Mouse (Mus musculus): Measurements from ENCODE around the gene 2310034G01Rik. TPM values are rescaled to one million over a fixed set of nuclear protein-coding genes. Genes with fewer than 3 reads are reported as not detected.

The 2310034G01Rik gene
- total RNA-seq, 1 experiment = 0.80 TPM

GRCm38 (mm10) chr19:46322996-46323572, 27.0 kb downstream of the 2310034G01Rik start:
- H3K9ac ChIP-seq (ENCODE audit: insufficient read depth, low read depth, low read length, poor library complexity, severe bottlenecking) = no peak overlapping the region
- H3K9me3 ChIP-seq (ENCODE audit: control insufficient read depth, insufficient read depth, low read depth, low read length) = no peaks in the 10 kb centered on the region

GRCm38 (mm10) chr19:46322144-46322995, 27.7 kb downstream of the 2310034G01Rik start:
- no peak for TF ChIP-seq ZC3H11A (IDR thresholded peaks at IDR 0.05; ENCODE audit: borderline replicate concordance, low read depth, low read length)
- no peak for DNase-seq (ENCODE audit: low read depth, low spot score)
- H3K36me3 ChIP-seq (ENCODE audit: control insufficient read depth, insufficient read depth, low read length, poor library complexity, severe bottlenecking) = no peaks in the 10 kb centered on the region
- H3K4me3 ChIP-seq (ENCODE audit: insufficient read depth in 1 of 2, low read depth in 1 of 2, low read length in 2 of 2, poor library complexity in 1 of 2, severe bottlenecking in 1 of 2) = no peak overlapping the region
- H3K27ac ChIP-seq (ENCODE audit: insufficient read depth, low read depth, low read length, poor library complexity, severe bottlenecking) = no peak overlapping the region
- in situ Hi-C loops (cut with MboI; ENCODE audit: low sequenced_read_pairs in 2 of 2, unreplicated experiment in 2 of 2) = no loop called here
- peaks cover 0 to 10% of the 10 kb centered on the region in 2 experiments; a peak in 1 of 4 replicates for H3K4me1 ChIP-seq (ENCODE audit: control insufficient read depth in 2 of 2, insufficient read depth in 2 of 2, low read length in 2 of 2, poor library complexity in 1 of 2)
- H3K9ac ChIP-seq (ENCODE audit: insufficient read depth, low read depth, low read length, poor library complexity, severe bottlenecking) = no peak overlapping the region
- H3K9me3 ChIP-seq (ENCODE audit: control insufficient read depth, insufficient read depth, low read depth, low read length) = no peaks in the 10 kb centered on the region

More at GRCm38 (mm10) chr19:46322996-46323572, 27.0 kb downstream of the 2310034G01Rik start:
- TF ChIP-seq ZNF384 (IDR thresholded peaks at IDR 0.05; ENCODE audit: low read depth, low read length) = no peak
- TF ChIP-seq MAFK (IDR thresholded peaks at IDR 0.05; ENCODE audit: insufficient read depth, low read depth, low read length) = no peak
- Histone ChIP-seq H3K27ac (ENCODE audit: insufficient read depth, low read depth, low read length, poor library complexity, severe bottlenecking) (no peak overlapping the region), H3K4me1 (ENCODE audit: control insufficient read depth in 2 of 2, insufficient read depth in 2 of 2, low read length in 2 of 2, poor library complexity in 1 of 2) (peaks cover 0 to 10% of the 10 kb centered on the region in 2 experiments; a peak in 1 of 4 replicates), H3K36me3 (ENCODE audit: control insufficient read depth, insufficient read depth, low read length, poor library complexity, severe bottlenecking) (no peaks in the 10 kb centered on the region), H3K4me3 (ENCODE audit: insufficient read depth in 1 of 2, low read depth in 1 of 2, low read length in 2 of 2, poor library complexity in 1 of 2, severe bottlenecking in 1 of 2) (no peak overlapping the region)
- in situ Hi-C loops (cut with MboI; ENCODE audit: low sequenced_read_pairs in 2 of 2, unreplicated experiment in 2 of 2) = no loop called here
- DNase-seq (ENCODE audit: low read depth, low spot score) = no peak

GRCm38 (mm10) chr19:46321101-46321943, 28.8 kb downstream of the 2310034G01Rik start:
- Histone ChIP-seq H3K9me3 (ENCODE audit: control insufficient read depth, insufficient read depth, low read depth, low read length) (no peaks in the 10 kb centered on the region), H3K4me3 (ENCODE audit: insufficient read depth in 1 of 2, low read depth in 1 of 2, low read length in 2 of 2, poor library complexity in 1 of 2, severe bottlenecking in 1 of 2) (no peak overlapping the region), H3K9ac (ENCODE audit: insufficient read depth, low read depth, low read length, poor library complexity, severe bottlenecking) (no peak overlapping the region), H3K36me3 (ENCODE audit: control insufficient read depth, insufficient read depth, low read length, poor library complexity, severe bottlenecking) (no peaks in the 10 kb centered on the region), H3K27ac (ENCODE audit: insufficient read depth, low read depth, low read length, poor library complexity, severe bottlenecking) (no peak overlapping the region), H3K4me1 (ENCODE audit: control insufficient read depth in 2 of 2, insufficient read depth in 2 of 2, low read length in 2 of 2, poor library complexity in 1 of 2) (peaks cover 0 to 12% of the 10 kb centered on the region in 2 experiments; a peak in 1 of 4 replicates)
- in situ Hi-C loops (cut with MboI; ENCODE audit: low sequenced_read_pairs in 2 of 2, unreplicated experiment in 2 of 2) = no loop called here
- TF ChIP-seq MAFK (IDR thresholded peaks at IDR 0.05; ENCODE audit: insufficient read depth, low read depth, low read length) (no peak), CHD2 (IDR thresholded peaks at IDR 0.05; ENCODE audit: low read depth, low read length) (no peak), ZC3H11A (IDR thresholded peaks at IDR 0.05; ENCODE audit: borderline replicate concordance, low read depth, low read length) (no peak), ZNF384 (IDR thresholded peaks at IDR 0.05; ENCODE audit: low read depth, low read length) (no peak), HCFC1 (IDR thresholded peaks at IDR 0.05; ENCODE audit: borderline replicate concordance, insufficient read depth, low read length) (no peak)
- no peak for DNase-seq (ENCODE audit: low read depth, low spot score)

GRCm38 (mm10) chr19:46320076-46320785, 29.9 kb downstream of the 2310034G01Rik start:
- Histone ChIP-seq H3K4me1 (ENCODE audit: control insufficient read depth in 2 of 2, insufficient read depth in 2 of 2, low read length in 2 of 2, poor library complexity in 1 of 2) (peaks cover 0 to 11% of the 10 kb centered on the region in 2 experiments; a peak in 1 of 4 replicates), H3K4me3 (ENCODE audit: insufficient read depth in 1 of 2, low read depth in 1 of 2, low read length in 2 of 2, poor library complexity in 1 of 2, severe bottlenecking in 1 of 2) (no peak overlapping the region), H3K9ac (ENCODE audit: insufficient read depth, low read depth, low read length, poor library complexity, severe bottlenecking) (no peak overlapping the region), H3K9me3 (ENCODE audit: control insufficient read depth, insufficient read depth, low read depth, low read length) (no peaks in the 10 kb centered on the region), H3K36me3 (ENCODE audit: control insufficient read depth, insufficient read depth, low read length, poor library complexity, severe bottlenecking) (no peaks in the 10 kb centered on the region), H3K27ac (ENCODE audit: insufficient read depth, low read depth, low read length, poor library complexity, severe bottlenecking) (no peak overlapping the region)
- TF ChIP-seq HCFC1 (IDR thresholded peaks at IDR 0.05; ENCODE audit: borderline replicate concordance, insufficient read depth, low read length) = no peak
- no peak for TF ChIP-seq ZC3H11A (IDR thresholded peaks at IDR 0.05; ENCODE audit: borderline replicate concordance, low read depth, low read length)
- TF ChIP-seq CHD2 (IDR thresholded peaks at IDR 0.05; ENCODE audit: low read depth, low read length) = no peak
- TF ChIP-seq ZNF384 (IDR thresholded peaks at IDR 0.05; ENCODE audit: low read depth, low read length) = no peak
- no peak for TF ChIP-seq MAFK (IDR thresholded peaks at IDR 0.05; ENCODE audit: insufficient read depth, low read depth, low read length)
- in situ Hi-C loops (cut with MboI; ENCODE audit: low sequenced_read_pairs in 2 of 2, unreplicated experiment in 2 of 2) = no loop called here
- no peak for DNase-seq (ENCODE audit: low read depth, low spot score)

Data from ES-E14 (cell line).